Mouse (Mus musculus) testis, adult 2 months (tissue): ENCODE data around the gene Ttc28.

Experiments used
- CTCF ChIP-seq: fragments of 200-500 bp; IDR thresholded peaks from 2 replicates; pipeline ENCODE4 v1.5.1; 2012; ENCODE audit warnings: low read depth, mild to moderate bottlenecking, inconsistent platforms, low read length, moderate library complexity; ENCODE audit not compliant: control insufficient read depth, insufficient read depth, insufficient replicate concordance
- POLR2A ChIP-seq: fragments of 200-500 bp; IDR thresholded peaks from 2 replicates; pipeline ENCODE4 v1.6.1; 2012; ENCODE audit warnings: low read depth, mild to moderate bottlenecking, inconsistent platforms, low read length, moderate library complexity; ENCODE audit not compliant: control insufficient read depth

GRCm38 (mm10) chr5:110890561-110890960, 11.0 kb downstream of the Ttc28 start:
- TF ChIP-seq CTCF (no peak), POLR2A (no peak)
